Comparison of ENCODE assay signal across 8 mouse cellular contexts in the genomic region with DNA sequence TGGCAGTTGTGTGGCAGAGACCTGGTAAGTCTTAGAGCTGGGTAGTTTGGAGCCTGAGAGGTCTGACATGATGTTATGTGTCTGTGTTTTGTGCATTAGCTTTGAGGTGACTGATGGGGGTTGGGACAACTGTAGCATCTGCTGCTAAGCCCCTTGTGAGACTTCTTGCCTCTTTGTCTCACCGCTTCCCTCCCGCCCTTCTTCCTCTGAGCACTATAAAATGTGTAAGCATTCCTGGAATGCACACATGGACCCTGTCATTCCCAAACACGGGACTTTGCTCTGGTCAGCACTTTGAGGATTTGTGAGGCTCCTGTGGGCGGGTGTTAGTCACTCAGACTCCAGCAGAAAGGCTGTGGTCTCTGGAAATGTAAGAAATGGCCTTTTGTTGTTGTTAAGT. TPM values are rescaled to one million over a fixed set of nuclear protein-coding genes. Genes with fewer than 3 reads are reported as not detected.
DNase-seq lines count a peak whose midpoint lies in the region; ATAC-seq and TF ChIP-seq lines count a peak whose summit lies in the region.

No protein-coding gene starts in this region.

- DNase-seq in embryo, embryonic 10.5 days (ENCODE audit: low spot score), result peak; percentile 79
- DNase-seq in kidney, adult 2 months, result peak; percentile 76
- no peak for DNase-seq in adrenal gland, postnatal 25 days
- no peak for DNase-seq in frontal cortex, postnatal 25 days (ENCODE audit: low spot score in 2 of 2)

- WGBS in hindbrain, embryonic 13.5 days, result 23% methylated on average over 4 of the region's 4 CpGs
- 30% methylated on average over 4 of the region's 4 CpGs for WGBS in hindbrain, embryonic 16.5 days
- WGBS in kidney, adult 2 months, result 31% methylated on average over 4 of the region's 4 CpGs
- WGBS in forebrain, embryonic 16.5 days, result 25% methylated on average over 4 of the region's 4 CpGs

- no peaks in the 10 kb centered on the region for H3K27me3 ChIP-seq in hindbrain, embryonic 13.5 days
- no peaks in the 10 kb centered on the region for H3K27me3 ChIP-seq in hindbrain, embryonic 16.5 days (replicated peaks; ENCODE audit: control insufficient read depth, insufficient read depth, low read length)
- H3K27me3 ChIP-seq in kidney, adult 2 months (replicated peaks; ENCODE audit: control insufficient read depth, insufficient read depth, low read length), result no peaks in the 10 kb centered on the region
- H3K27me3 ChIP-seq in myocyte (ENCODE audit: control insufficient read depth, insufficient read depth, insufficient read length), result no peaks in the 10 kb centered on the region
- no peaks in the 10 kb centered on the region for H3K27me3 ChIP-seq in forebrain, embryonic 16.5 days (replicated peaks; ENCODE audit: control insufficient read depth, insufficient read depth, low read length)

- H3K4me2 ChIP-seq in hindbrain, embryonic 13.5 days, result no peak overlapping the region
- H3K4me2 ChIP-seq in hindbrain, embryonic 16.5 days (ENCODE audit: low read length), result no peak overlapping the region
- peak overlapping the region; percentile 76 for H3K4me2 ChIP-seq in myocyte (ENCODE audit: low read depth)
- no peak overlapping the region for H3K4me2 ChIP-seq in forebrain, embryonic 16.5 days (ENCODE audit: low read length)

- peak overlapping the region; percentile 30; the same call in 1 of the 2 replicates for H3K27ac ChIP-seq in hindbrain, embryonic 13.5 days
- H3K27ac ChIP-seq in hindbrain, embryonic 16.5 days (ENCODE audit: low read depth, low read length), result no peak overlapping the region
- H3K27ac ChIP-seq in kidney, adult 2 months (ENCODE audit: insufficient read depth, low read depth, low read length), result peak overlapping the region; percentile 15; the same call in 1 of the 2 replicates
- no peak overlapping the region for H3K27ac ChIP-seq in forebrain, embryonic 16.5 days (ENCODE audit: low read length)

- H3K9ac ChIP-seq in hindbrain, embryonic 13.5 days, result no peak overlapping the region
- no peak overlapping the region for H3K9ac ChIP-seq in hindbrain, embryonic 16.5 days (ENCODE audit: low read depth, low read length)
- no peak overlapping the region for H3K9ac ChIP-seq in forebrain, embryonic 16.5 days (replicated peaks; ENCODE audit: low read depth, low read length)

- no peak for TF ChIP-seq CTCF in kidney, adult 2 months (conservative IDR thresholded peaks at IDR 0.05; ENCODE audit: insufficient read depth, insufficient read length, low read depth, low read length)

- H3ac ChIP-seq in myocyte (ENCODE audit: control insufficient read depth, insufficient read length), result no peak overlapping the region

- H3K9me3 ChIP-seq in hindbrain, embryonic 13.5 days, result no peaks in the 10 kb centered on the region
- H3K9me3 ChIP-seq in hindbrain, embryonic 16.5 days (ENCODE audit: control insufficient read depth, low read length), result no peaks in the 10 kb centered on the region
- H3K9me3 ChIP-seq in forebrain, embryonic 16.5 days (ENCODE audit: control insufficient read depth, low read length), result no peaks in the 10 kb centered on the region

- no peak overlapping the region for H3K4me3 ChIP-seq in hindbrain, embryonic 13.5 days
- H3K4me3 ChIP-seq in hindbrain, embryonic 16.5 days (ENCODE audit: low read length), result no peak overlapping the region
- no peak overlapping the region for H3K4me3 ChIP-seq in kidney, adult 2 months (ENCODE audit: insufficient read depth, low read depth, low read length)
- no peak overlapping the region for H3K4me3 ChIP-seq in myocyte
- H3K4me3 ChIP-seq in forebrain, embryonic 16.5 days (replicated peaks; ENCODE audit: low read length), result no peak overlapping the region

- peaks cover 92% of the 10 kb centered on the region for H3K79me2 ChIP-seq in myocyte (ENCODE audit: control insufficient read depth, insufficient read depth)

- TF ChIP-seq POLR2A in kidney, adult 2 months (IDR thresholded peaks at IDR 0.05; ENCODE audit: low read depth, low read length), result no peak
- TF ChIP-seq POLR2A in myocyte (IDR thresholded peaks at IDR 0.05; ENCODE audit: insufficient read length, low read depth), result no peak

- peaks cover 85% of the 10 kb centered on the region for H3K4me1 ChIP-seq in hindbrain, embryonic 13.5 days (replicated peaks)
- peaks cover 47% of the 10 kb centered on the region for H3K4me1 ChIP-seq in hindbrain, embryonic 16.5 days (ENCODE audit: control insufficient read depth, insufficient read depth, low read depth, low read length)
- H3K4me1 ChIP-seq in kidney, adult 2 months (ENCODE audit: control insufficient read depth, insufficient read depth, low read length), result peaks cover 21% of the 10 kb centered on the region
- H3K4me1 ChIP-seq in forebrain, embryonic 16.5 days (replicated peaks; ENCODE audit: control insufficient read depth, insufficient read depth, low read length), result peaks cover 62% of the 10 kb centered on the region

- no peaks in the 10 kb centered on the region for H3K36me3 ChIP-seq in hindbrain, embryonic 13.5 days
- H3K36me3 ChIP-seq in hindbrain, embryonic 16.5 days (ENCODE audit: control insufficient read depth, insufficient read depth, low read length), result no peaks in the 10 kb centered on the region
- no peaks in the 10 kb centered on the region for H3K36me3 ChIP-seq in kidney, adult 2 months (ENCODE audit: control insufficient read depth, insufficient read depth, low read length)
- H3K36me3 ChIP-seq in myocyte (ENCODE audit: control insufficient read depth, insufficient read depth), result no peaks in the 10 kb centered on the region
- H3K36me3 ChIP-seq in forebrain, embryonic 16.5 days (ENCODE audit: control insufficient read depth, insufficient read depth), result no peaks in the 10 kb centered on the region

- no peak for ATAC-seq in hindbrain, embryonic 13.5 days (ENCODE audit: low FRiP score)
- no peak for ATAC-seq in hindbrain, embryonic 16.5 days
- ATAC-seq in forebrain, embryonic 16.5 days, result no peak

TF ChIP-seq in myocyte, 11 proteins besides CTCF, POLR2A, EP300 and RAD21:
- TF ChIP-seq TCF3 (IDR thresholded peaks at IDR 0.05; ENCODE audit: insufficient read length, low read depth), result no peak
- TF ChIP-seq USF1 (IDR thresholded peaks at IDR 0.05; ENCODE audit: low read depth), result no peak
- TF ChIP-seq TCF12 (IDR thresholded peaks at IDR 0.05; ENCODE audit: insufficient read depth, poor library complexity, severe bottlenecking), result no peak
- TF ChIP-seq MYOD1 (IDR thresholded peaks at IDR 0.05; ENCODE audit: control insufficient read depth in 1 of 3, insufficient read length in 2 of 3, low read depth in 2 of 3), result peak in 2 of 3 experiments; percentile 39 to 67
- peak in 1 of 3 experiments; percentile 61 for TF ChIP-seq MYOG (IDR thresholded peaks at IDR 0.05; ENCODE audit: control insufficient read depth in 1 of 3, insufficient read depth in 1 of 3, insufficient read length in 2 of 3, low read depth in 2 of 3)
- no peak for TF ChIP-seq REST (IDR thresholded peaks at IDR 0.05; ENCODE audit: insufficient read depth, insufficient read length)
- TF ChIP-seq MAX (IDR thresholded peaks at IDR 0.05; ENCODE audit: low read depth), result peak; percentile 63
- TF ChIP-seq POLR2AphosphoS2 (IDR thresholded peaks at IDR 0.05; ENCODE audit: insufficient read length, low read depth), result no peak

RNA-seq across cellular contexts. Expression of a gene that starts 36.7 kb away (rescaled TPM):
- polyA plus RNA-seq in hindbrain, embryonic 13.5 days (2015; fragmentation: Nextera tagmentation; extraction: Ambion mirVana), result 165 and 171 TPM in 2 replicates
- 125 and 150 TPM in 2 replicates for polyA plus RNA-seq in hindbrain, embryonic 16.5 days (2015; fragmentation: Nextera tagmentation; extraction: Ambion mirVana)
- 46.0 and 50.7 TPM in 2 replicates for polyA plus RNA-seq in kidney, adult 2 months (2012; rRNA removed)
- polyA plus RNA-seq in myocyte (2012; fragmentation: generic; extraction: Trizol), result 114 TPM
- polyA plus RNA-seq in forebrain, embryonic 16.5 days (2015; fragmentation: Nextera tagmentation; extraction: Ambion mirVana), result 175 and 198 TPM in 2 replicates
- 39.2 and 39.4 TPM in 2 replicates for total RNA-seq in adrenal gland, postnatal 25 days (2021)

Comparison
In these comparisons a context has a peak if more than half of its experiments do, and no peak if none do; other contexts are left out.
1. H3K27ac ChIP-seq: peak in hindbrain, embryonic 13.5 days (single experiment) and kidney, adult 2 months (single experiment); none in hindbrain, embryonic 16.5 days (single experiment) and forebrain, embryonic 16.5 days (single experiment).
2. DNase-seq: peak in embryo, embryonic 10.5 days (single experiment) and kidney, adult 2 months (single experiment); none in adrenal gland, postnatal 25 days (single experiment) and frontal cortex, postnatal 25 days (0 of 2).